Mouse (Mus musculus) olfactory bulb, adult 2 months (tissue): ENCODE results near the gene Htra3.

Experiments
- CTCF ChIP-seq: fragments of 200-500 bp; IDR thresholded peaks from 2 replicates; pipeline ENCODE4 v1.5.1; 2012; ENCODE audit warnings: low read depth, mild to moderate bottlenecking, low read length, moderate library complexity; ENCODE audit not compliant: insufficient read depth
- POLR2A ChIP-seq: fragments of 200-500 bp; IDR thresholded peaks from 2 replicates; pipeline ENCODE4 v1.6.1; 2012; ENCODE audit warnings: mild to moderate bottlenecking, low read depth, low read length, moderate library complexity; ENCODE audit not compliant: insufficient read depth

- TF ChIP-seq POLR2A = no peak
- TF ChIP-seq CTCF = no peak
Measured at GRCm38 (mm10) chr5:35652319-35652718, 27.3 kb downstream of the Htra3 start.
